Mouse (Mus musculus) MEL (cell line): ENCODE results near the gene Epha3.

Experiments used
- CTCF ChIP-seq, 3 experiments: IDR thresholded peaks in 2 of 3; conservative IDR thresholded peaks in 1 of 3; 2 replicates each; pipeline ENCODE4 v1.5.1; 2011 to 2012; ENCODE audit warnings: low read length in 3 of 3, low read depth in 2 of 3, mild to moderate bottlenecking in 2 of 3, improper control_type of control experiment in 1 of 3, inconsistent platforms in 1 of 3, mixed read lengths in 1 of 3, moderate library complexity in 1 of 3; ENCODE audit not compliant: control insufficient read depth in 1 of 3, insufficient read depth in 1 of 3, poor library complexity in 1 of 3, severe bottlenecking in 1 of 3
- TAL1 ChIP-seq: IDR thresholded peaks from 2 replicates; pipeline ENCODE4 v1.6.1; 2012; ENCODE audit warnings: mild to moderate bottlenecking, inconsistent platforms, low read length, moderate library complexity, mixed read lengths

DNA sequence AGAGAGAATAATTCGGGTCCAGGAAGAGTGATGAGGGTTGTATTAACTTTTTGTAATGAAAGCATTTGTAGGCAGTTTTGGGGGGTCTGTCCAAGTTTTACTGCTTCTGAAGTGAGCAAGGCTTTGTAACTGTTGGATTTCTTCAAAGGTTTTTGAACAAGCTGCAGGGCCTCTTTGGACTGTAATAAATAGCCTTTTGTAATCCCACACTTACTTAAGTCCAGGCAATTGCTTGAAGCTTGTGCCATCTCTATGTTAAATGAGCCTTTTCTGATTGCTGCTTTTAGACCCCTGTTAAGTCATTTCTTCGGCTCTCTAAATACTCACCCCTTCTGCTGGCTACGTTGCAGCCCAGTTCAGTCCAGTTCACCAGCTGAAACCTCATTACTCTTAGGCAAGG is 248.6 kb downstream of the Epha3 start:
- TF ChIP-seq TAL1 = no peak
- TF ChIP-seq CTCF (IDR thresholded peaks at IDR 0.05 in 2 of 3, conservative IDR thresholded peaks at IDR 0.05 in 1 of 3; ENCODE audit: control insufficient read depth in 1 of 3, insufficient read depth in 1 of 3, low read depth in 2 of 3, low read length in 3 of 3, poor library complexity in 1 of 3, severe bottlenecking in 1 of 3) = no peak
